Mouse (Mus musculus) small intestine, adult 10 weeks (tissue): Measurements from ENCODE around the gene Bcl11a. TPM values are rescaled to one million over a fixed set of nuclear protein-coding genes. Genes with fewer than 3 reads are reported as not detected.

Experiments used
- polyA plus RNA-seq: library from polyadenylated mRNA; stranded (reverse); fragments of 350-450 nt; fragmentation: Illumina TruSeq; extraction: RNeasy Lipid Tissue Mini Kit (QIAGEN cat#74804); gene quantifications from one replicate; pipeline ENCODE4 v1.2.3, GENCODE M21; 2014; ENCODE audit warnings: low replicate concordance

Gene Bcl11a
- polyA plus RNA-seq, result 7.0 TPM

DNA sequence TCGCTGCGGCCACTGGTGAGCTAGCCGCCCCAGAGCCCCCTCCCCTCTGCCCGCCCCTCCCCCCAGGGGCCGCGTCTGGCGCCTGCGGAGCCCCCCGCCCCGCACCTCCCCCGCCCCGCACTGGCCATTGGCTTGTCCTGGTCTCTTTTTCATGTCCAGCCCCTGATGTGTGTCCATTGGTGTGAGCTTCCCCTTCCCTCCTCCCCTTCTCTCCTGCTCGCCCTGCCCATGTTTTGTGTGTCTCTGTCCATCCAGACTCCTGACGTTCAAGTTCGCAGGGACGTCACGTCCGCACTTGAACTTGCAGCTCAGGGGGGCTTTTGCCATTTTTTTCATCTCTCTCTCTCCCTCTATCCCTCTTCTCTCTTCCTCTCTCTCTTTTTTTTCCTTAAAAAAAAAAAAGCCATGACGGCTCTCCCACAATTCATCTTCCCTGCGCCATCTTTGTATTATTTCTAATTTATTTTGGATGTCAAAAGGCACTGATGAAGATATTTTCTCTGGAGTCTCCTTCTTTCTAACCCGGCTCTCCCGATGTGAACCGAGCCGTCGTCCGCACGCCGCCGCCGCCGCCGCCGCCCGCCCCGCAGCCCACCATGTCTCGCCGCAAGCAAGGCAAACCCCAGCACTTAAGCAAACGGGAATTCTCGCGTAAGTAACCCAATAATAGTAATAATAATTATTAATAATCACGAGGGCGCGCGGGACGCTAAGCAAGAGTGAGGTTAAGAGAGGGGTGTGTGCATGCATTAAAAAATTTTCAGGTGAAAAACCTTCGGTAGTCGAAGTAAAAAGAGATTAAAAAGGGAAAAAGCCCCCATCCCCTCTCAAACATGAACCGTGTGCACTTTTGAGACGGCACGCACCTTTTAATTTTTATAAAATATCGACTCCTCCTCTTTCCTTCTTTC lies at the start of gene Bcl11a:
Gene Bcl11a, plus strand, starts transcription at position 262 of the 911 bp plus-strand sequence.

DNA sequence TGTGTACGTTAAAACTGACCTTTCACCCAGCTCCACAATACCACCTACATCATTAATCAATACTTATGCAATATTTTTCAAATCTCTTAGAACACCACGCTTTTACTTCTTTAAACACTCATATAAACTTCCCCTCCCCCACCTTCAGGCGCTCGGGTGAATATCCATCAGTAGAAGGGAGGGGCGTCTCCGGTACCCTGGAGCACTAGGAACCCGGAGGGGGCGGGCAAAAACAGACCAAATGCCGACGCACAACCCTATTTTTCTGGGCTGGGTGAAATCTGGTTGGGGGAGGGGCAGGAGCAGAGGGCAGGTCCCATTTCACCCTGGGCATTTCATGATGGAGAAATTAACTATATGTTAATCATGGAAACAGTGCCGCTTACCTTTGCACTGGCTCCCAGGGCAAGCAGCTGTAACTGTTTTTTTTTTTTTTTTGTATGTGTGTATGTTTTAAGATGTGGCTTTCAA lies 3.2 kb upstream of the Bcl11a start, which contains the start of gene A830031A19Rik:
Gene A830031A19Rik, minus strand, starts transcription at position 421 of the 471 bp plus-strand sequence.

Other genes with a start within 250 kb of the Bcl11a start
- gene Papolg, start 182.8 kb upstream of the Bcl11a start, polyA plus RNA-seq, result 33.9 TPM
- not detected for gene A830031A19Rik, start 3.0 kb upstream of the Bcl11a start, polyA plus RNA-seq